Mouse (Mus musculus) forebrain, embryonic 10.5 days (tissue): ENCODE results near the gene Birc2. TPM values are rescaled to one million over a fixed set of nuclear protein-coding genes. Genes with fewer than 3 reads are reported as not detected.
"Not testable (repeated sequence)": the region's sequence is repeated elsewhere in the genome, so short reads cannot be mapped to it uniquely, and the experiment has no call there.

Experiments
- DNase-seq: peaks from one replicate; pipeline ENCODE4 v3.0.0-alpha.2; 2017; ENCODE audit warnings: low spot score; ENCODE audit errors: extremely low spot score
- H3K27ac ChIP-seq: fragments of 300-500 bp; sonication (generic); 2 replicates; pipeline ENCODE4 v1.5.1; 2016; ENCODE audit warnings: mild to moderate bottlenecking
- H3K27me3 ChIP-seq: fragments of 300-500 bp; sonication (generic); 2 replicates; pipeline ENCODE4 v1.6.1; 2016; ENCODE audit warnings: mild to moderate bottlenecking; ENCODE audit not compliant: poor library complexity, severe bottlenecking
- H3K36me3 ChIP-seq: fragments of 300-500 bp; sonication (generic); replicated peaks from 2 replicates; pipeline ENCODE4 v1.6.1; 2016; ENCODE audit warnings: mild to moderate bottlenecking, moderate library complexity
- H3K4me1 ChIP-seq: fragments of 300-500 bp; sonication (generic); 2 replicates; pipeline ENCODE4 v1.6.1; 2016
- H3K4me3 ChIP-seq: fragments of 300-500 bp; sonication (generic); 2 replicates; pipeline ENCODE4 v1.5.1; 2016; ENCODE audit warnings: mild to moderate bottlenecking, moderate library complexity
- H3K9me3 ChIP-seq: fragments of 300-500 bp; sonication (generic); 2 replicates; pipeline ENCODE4 v1.6.1; 2016; ENCODE audit warnings: mild to moderate bottlenecking, moderate library complexity
- WGBS: fragments of 180-500 bp; shearing (Covaris S2); methylation state at CpG from one replicate; pipeline ENCODE4 v1.1.7; 2016; 5-methylcytosine and 5-hydroxymethylcytosine counted together
- polyA plus RNA-seq: library from polyadenylated mRNA; unstranded; fragments of >200 nt; fragmentation: Nextera tagmentation; extraction: Ambion mirVana; gene quantifications from 2 replicates; pipeline ENCODE4 v1.2.1, GENCODE M21; 2016

The Birc2 gene
- polyA plus RNA-seq, 1 experiment from 2014 or later: 34.0 TPM

DNA sequence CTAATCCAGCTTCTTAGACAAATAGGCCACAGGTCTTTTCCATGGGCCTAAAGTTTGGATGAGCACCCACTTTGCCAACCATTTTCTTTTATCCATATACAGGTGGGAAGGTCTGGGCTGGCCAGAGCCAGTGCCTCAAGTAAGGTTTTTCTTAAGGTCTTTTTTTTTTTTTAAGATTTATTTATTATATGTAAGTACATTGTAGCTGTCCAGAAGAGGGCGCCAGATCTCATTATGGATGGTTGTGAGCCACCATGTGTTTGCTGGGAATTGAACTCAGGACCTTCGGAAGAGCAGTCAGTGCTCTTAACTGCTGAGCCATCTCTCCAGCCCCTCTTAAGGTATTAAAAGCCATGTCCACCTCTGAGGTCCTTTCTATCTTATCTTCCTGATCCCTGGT, 30.1 kb upstream of the Birc2 start:
- 82% methylated on average over 2 of the region's 2 CpGs for WGBS
- not testable (repeated sequence) for H3K4me3 ChIP-seq, H3K4me1 ChIP-seq, H3K27me3 ChIP-seq, H3K9me3 ChIP-seq, H3K36me3 ChIP-seq, DNase-seq, H3K27ac ChIP-seq

DNA sequence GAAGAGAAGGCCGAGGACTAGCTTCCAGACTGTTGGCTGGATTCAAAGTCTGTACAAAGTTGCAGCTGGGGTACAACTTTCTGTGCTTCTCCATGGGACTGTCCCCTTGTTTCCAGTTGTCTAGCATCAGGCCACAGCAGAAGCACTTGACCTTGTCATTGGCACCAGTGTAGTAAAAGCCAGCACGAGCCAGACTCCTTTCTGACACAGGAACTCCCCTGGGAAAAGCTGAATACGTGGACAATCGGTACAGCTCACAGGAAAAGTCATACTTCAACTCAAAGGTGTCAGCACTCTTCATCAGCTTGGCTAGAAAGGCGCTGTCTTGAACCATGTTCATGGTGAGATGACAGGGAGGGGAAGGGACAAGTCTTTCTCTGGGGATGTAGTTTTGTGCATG, 24.1 kb upstream of the Birc2 start:
- DNase-seq: no peak
- 94% methylated on average over 5 of the region's 5 CpGs for WGBS
- Histone ChIP-seq H3K36me3 (no peaks in the 10 kb centered on the region), H3K27me3 (no peaks in the 10 kb centered on the region), H3K27ac (no peak overlapping the region), H3K4me3 (no peak overlapping the region), H3K9me3 (no peaks in the 10 kb centered on the region), H3K4me1 (no peaks in the 10 kb centered on the region)

DNA sequence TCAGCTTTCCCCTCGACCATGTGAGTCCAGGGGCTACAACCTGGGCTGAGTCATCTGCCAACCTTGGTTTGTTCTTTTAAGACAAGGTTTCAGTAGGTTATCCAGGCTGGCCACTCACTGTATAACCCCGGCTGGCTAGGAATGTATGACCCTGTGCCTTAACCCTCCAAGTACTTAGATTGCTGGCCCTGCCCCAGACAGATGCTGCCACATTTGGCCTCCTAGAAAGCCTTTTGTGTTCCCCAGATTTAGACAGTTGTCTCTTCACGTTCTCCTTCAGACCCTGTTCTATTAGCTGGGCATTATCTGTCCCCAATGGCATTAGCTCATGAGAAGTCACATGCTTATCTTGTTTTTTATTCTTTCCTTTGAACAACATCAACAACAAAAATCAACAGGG, 19.0 kb upstream of the Birc2 start:
- Histone ChIP-seq H3K4me3 (no peak overlapping the region), H3K9me3 (no peaks in the 10 kb centered on the region), H3K4me1 (no peaks in the 10 kb centered on the region), H3K27ac (no peak overlapping the region), H3K27me3 (no peaks in the 10 kb centered on the region), H3K36me3 (no peaks in the 10 kb centered on the region)
- no peak for DNase-seq
- 69% methylated on average over 3 of the region's 3 CpGs for WGBS

DNA sequence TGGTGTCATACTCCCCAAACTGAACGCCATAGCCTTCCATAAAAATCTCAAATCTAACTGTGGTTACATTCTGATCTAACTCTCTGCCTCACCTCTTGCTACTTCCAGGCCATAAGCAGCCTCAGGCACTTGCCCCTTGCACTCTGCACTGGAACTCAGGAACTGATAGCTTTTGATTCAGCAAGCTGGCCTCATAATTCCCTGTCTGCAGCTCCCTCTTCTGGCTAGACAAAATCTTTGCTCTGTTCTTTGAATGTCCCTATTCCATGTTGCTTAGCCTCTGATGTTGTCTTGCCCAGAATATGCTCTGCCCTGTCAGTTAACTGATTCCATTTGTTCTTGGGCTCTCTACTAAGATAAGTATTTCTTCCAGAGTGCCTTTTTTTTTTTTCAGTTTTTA, 18.5 kb upstream of the Birc2 start:
- Histone ChIP-seq H3K9me3 (no peaks in the 10 kb centered on the region), H3K4me1 (no peaks in the 10 kb centered on the region), H3K36me3 (no peaks in the 10 kb centered on the region), H3K27me3 (no peaks in the 10 kb centered on the region), H3K27ac (no peak overlapping the region), H3K4me3 (no peak overlapping the region)
- peak; percentile 33 for DNase-seq
- WGBS: 42% methylated on average over 1 of the region's 1 CpGs

DNA sequence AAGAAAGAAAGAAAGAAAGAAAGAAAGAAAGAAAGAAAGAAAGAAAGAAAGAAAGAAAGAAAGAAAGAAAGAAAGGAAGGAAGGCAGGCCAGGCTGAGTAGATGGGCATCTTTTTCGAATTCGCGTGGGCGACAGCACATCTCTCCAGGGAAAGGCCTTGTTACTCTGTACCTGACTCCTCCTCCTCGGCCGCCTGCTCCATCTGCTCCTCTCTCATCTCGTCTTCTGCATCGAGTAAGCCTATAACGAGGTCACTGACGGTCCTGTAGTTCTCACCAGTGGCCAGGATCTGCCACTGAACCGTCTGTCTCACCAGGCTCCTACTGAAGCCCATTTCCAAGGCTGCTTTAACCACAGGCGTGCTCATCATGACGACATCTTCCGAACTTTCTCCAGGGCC, 17.3 kb upstream of the Birc2 start:
- WGBS: 78% methylated on average over 14 of the region's 14 CpGs
- DNase-seq, H3K4me3 ChIP-seq, H3K27ac ChIP-seq, H3K4me1 ChIP-seq, H3K27me3 ChIP-seq, H3K9me3 ChIP-seq, H3K36me3 ChIP-seq: not testable (repeated sequence)

DNA sequence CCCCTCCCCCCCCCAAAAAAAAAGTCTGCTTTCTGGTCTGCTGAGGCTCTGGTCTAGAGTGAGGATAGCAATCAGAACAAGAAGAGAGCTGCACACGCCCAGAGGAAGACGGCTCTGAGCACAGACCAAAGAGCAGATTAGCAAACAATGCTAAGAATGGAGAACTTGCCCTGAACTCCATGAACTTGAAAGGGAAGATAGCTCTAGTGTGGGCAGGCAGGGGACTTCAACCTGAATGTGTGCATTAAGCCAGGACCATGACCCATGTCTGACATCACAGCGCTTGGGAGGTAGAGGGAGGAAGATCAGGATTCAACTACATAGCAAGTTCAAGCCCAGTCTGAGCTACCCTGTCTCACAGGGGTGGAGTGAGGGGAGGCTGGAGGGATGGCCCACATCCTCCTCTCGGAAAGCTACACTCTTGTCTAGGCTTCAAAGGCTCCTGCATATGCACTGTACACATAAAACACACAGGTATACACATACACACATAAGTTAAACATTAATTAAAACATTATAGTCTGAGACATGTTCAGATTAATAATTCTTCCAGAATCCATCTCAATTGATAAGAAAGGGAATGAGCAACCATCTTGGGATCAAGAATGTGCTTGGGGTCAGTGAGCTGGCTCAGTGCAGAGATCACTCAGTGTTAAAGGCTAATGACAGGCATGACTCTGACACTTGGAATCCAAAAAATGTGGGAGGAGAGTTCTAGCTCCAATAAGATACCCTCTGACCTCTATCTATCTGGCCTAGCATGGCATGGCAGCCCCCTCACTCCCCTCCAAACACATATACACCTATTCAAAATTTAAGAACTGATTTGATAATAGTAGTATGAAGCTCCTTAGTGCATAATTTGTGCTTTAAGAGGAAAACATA, 15.7 kb upstream of the Birc2 start:
- H3K36me3 ChIP-seq: no peaks in the 10 kb centered on the region
- no peak overlapping the region for H3K27ac ChIP-seq
- 92% methylated on average over 4 of the region's 4 CpGs for WGBS
- H3K9me3 ChIP-seq: no peaks in the 10 kb centered on the region
- no peak for DNase-seq
- H3K27me3 ChIP-seq: no peaks in the 10 kb centered on the region
- no peaks in the 10 kb centered on the region for H3K4me1 ChIP-seq
- H3K4me3 ChIP-seq: no peak overlapping the region

DNA sequence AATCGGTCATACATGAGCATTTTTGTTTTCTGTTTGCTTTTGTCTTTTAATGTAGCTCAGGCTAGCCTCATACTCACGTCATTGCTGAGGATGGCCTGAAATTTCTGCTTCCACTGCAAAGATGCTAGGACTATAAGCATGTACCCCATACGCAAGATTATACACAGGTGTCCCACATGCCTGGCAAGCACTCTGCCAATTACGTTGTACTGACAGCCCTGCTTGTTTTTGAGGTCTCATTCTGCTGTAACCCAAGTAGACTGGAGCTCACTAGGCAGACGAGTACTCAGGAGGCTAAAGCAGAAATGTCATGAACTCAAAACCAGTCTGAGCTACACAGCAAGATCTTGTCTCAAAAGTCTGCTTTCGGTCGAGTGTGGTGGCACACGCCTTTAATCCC, 15.0 kb upstream of the Birc2 start:
- 91% methylated on average over 8 of the region's 8 CpGs for WGBS
- no peaks in the 10 kb centered on the region for H3K9me3 ChIP-seq

DNA sequence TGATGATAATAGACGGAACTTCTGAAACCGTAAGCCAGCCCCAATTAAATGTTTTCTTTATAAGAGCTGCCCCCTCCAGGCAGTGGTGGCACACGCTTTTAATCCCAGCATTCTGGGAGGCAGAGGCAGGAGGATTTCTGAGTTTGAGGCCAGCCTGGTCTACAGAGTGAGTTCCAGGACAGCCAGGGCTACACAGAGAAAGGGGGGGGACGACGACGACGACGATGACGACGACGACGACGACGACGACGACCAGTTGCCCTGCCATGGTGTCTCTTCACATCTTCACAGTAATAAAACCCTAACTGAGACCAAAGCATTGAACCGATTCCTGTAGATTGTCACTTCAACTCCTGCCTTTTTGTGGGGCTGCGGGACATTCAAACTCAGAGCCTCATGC, 11.3 kb upstream of the Birc2 start:
- Histone ChIP-seq H3K27ac (no peak overlapping the region), H3K4me1 (peaks cover 3% of the 10 kb centered on the region; the same call in 1 of the 2 replicates), H3K4me3 (no peak overlapping the region), H3K9me3 (no peaks in the 10 kb centered on the region), H3K36me3 (no peaks in the 10 kb centered on the region), H3K27me3 (no peaks in the 10 kb centered on the region)
- no peak for DNase-seq
- 95% methylated on average over 18 of the region's 18 CpGs for WGBS

More for the DNA sequence above, 15.0 kb upstream of the Birc2 start:
- H3K4me1 ChIP-seq: no peaks in the 10 kb centered on the region
- H3K36me3 ChIP-seq: no peaks in the 10 kb centered on the region
- H3K27ac ChIP-seq: no peak overlapping the region
- no peaks in the 10 kb centered on the region for H3K27me3 ChIP-seq
- DNase-seq: no peak
- no peak overlapping the region for H3K4me3 ChIP-seq

DNA sequence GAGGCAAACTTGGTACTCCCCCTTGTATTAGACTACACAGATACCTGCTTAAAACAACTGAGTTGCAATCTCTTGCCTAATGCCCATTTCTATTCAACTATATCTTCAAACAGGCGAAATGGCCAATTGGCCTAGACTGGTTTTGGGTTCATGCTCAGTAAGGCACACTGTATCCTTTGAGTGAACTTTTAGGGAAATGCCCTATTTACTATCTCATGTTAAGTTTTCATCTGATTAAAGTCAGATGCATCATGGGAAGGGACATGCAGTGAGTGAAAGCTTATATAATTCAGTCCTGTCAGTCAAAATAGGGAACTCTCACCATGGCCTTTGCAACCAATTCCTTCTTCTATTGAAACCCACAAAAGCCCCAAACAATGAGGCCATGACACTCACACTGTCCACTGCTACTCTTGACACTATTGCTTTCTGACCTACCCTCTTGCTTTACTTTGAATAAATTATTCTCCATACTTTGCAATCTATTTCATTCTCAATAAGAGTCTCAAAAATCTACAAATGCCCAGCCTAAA, 9.9 kb upstream of the Birc2 start:
- Histone ChIP-seq H3K27me3 (no peaks in the 10 kb centered on the region), H3K36me3 (no peaks in the 10 kb centered on the region), H3K9me3 (no peaks in the 10 kb centered on the region), H3K27ac (no peak overlapping the region), H3K4me1 (peaks cover 3% of the 10 kb centered on the region; the same call in 1 of the 2 replicates), H3K4me3 (no peak overlapping the region)
- WGBS: 88% methylated on average over 1 of the region's 1 CpGs
- DNase-seq: no peak

DNA sequence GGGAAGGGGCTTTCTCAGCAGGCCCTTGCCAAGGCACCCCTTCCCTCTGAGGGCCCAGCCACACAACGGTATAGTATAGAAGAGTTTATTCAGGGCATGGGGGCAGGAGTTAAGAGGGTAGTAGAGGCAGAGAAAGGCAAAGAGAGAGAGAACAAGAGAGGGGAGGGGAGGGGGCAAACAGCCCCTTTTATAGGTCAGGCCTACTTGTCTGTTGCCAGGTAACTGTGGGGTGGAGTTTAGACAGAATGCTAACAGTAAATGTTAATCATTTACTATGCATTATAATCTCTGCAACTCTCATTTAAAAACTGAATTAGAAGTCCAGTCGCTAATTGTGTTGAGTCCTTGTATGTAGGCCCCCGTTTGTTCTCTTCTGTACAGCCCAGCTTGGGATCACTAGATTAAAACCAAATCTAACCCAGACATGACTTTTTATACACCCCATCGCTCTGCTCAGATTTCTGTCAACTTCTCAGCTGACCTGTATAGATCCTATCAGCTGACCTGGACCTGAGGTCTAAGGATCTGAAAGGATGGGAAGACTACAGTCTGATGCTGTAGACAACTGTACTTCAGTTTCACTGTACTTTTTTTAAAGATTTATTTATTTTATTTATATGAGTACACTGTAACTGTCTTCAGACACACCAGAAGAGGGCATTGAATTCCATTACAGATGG, 8.5 kb upstream of the Birc2 start:
- Histone ChIP-seq H3K4me1 (peaks cover 3% of the 10 kb centered on the region; the same call in 1 of the 2 replicates), H3K27me3 (no peaks in the 10 kb centered on the region), H3K4me3 (no peak overlapping the region), H3K9me3 (0 out of 2 replicates have a peak, but pooled peaks cover 3% of the 10 kb centered on the region), H3K27ac (no peak overlapping the region), H3K36me3 (no peaks in the 10 kb centered on the region)
- DNase-seq: no peak
- WGBS: 77% methylated on average over 4 of the region's 4 CpGs

DNA sequence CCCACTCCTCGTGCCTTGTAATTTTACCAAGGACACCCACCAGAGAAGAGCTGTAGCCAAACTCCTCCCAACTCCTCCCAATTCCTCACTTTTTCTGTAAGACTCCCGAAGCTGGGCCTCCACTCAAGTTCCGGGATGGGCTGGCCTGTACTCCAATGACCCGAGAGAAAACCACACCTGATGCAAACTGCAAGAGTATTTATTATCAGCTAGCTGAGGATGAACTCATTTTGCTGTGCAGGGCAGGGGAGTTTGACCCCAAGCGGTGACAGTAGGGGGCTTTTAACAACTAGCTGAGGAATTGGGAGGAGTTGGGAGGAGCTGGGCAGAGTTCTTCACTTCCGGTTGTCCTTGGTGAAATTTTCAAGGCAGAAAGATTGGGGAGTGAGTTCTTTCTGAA, 4.4 kb upstream of the Birc2 start:
- Histone ChIP-seq H3K4me3 (no peak overlapping the region), H3K27me3 (no peaks in the 10 kb centered on the region), H3K27ac (no peak overlapping the region), H3K4me1 (peaks cover 11% of the 10 kb centered on the region), H3K9me3 (0 out of 2 replicates have a peak, but pooled peaks cover 3% of the 10 kb centered on the region), H3K36me3 (no peaks in the 10 kb centered on the region)
- 81% methylated on average over 6 of the region's 6 CpGs for WGBS
- no peak for DNase-seq

DNA sequence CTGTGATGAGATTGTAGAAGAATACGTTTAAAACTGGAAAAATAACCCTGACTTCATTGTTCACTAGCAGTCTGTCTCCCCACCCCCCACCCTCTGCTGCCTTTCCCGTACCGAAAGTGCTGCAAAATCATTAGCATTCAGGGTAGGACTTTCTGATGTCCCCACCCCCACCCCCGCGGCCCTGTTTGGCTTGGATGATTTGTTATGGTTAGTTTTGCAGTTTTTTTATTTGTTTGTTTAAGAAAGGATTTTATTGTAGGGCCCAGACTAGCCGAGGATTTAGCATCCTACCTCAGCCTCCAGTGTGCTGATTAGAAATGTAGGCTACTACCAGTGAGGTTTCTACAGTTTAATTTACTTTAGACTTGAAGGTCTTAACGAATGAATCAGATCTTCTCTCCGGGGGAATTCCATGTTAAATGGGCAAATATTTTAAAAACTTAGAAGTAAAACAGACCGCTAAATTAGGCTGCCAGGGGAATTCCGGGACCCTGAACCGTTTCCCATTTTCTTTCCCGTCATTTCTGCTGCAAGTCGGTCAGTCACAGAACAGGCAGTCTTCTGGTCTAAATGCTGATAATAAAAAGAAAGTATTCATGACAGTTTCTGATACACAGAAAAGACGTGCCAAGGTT, 1.1 kb upstream of the Birc2 start:
- Histone ChIP-seq H3K27ac (peak overlapping the region; percentile 94), H3K4me3 (peak overlapping the region; percentile 64), H3K4me1 (peaks cover 19% of the 10 kb centered on the region), H3K9me3 (0 out of 2 replicates have a peak, but pooled peaks cover 3% of the 10 kb centered on the region), H3K36me3 (peaks cover 19% of the 10 kb centered on the region), H3K27me3 (no peaks in the 10 kb centered on the region)
- 29% methylated on average over 14 of the region's 14 CpGs for WGBS
- DNase-seq: peak; percentile 46
